Mouse (Mus musculus): ENCODE measurements around the gene Ttc26.

Ttc26 gene

GRCm38 (mm10) chr6:38381129-38381771 lies at the start of gene Ttc26:
Ttc26 (plus strand) TSS chr6:38381469.
- peak; percentile 87 to 92 for DNase-seq

- DNase-seq = no peak
Observed at GRCm38 (mm10) chr6:38335264-38335663, 46.0 kb upstream of the Ttc26 start.

- DNase-seq = no peak
Observed at GRCm38 (mm10) chr6:38337166-38337705, 44.0 kb upstream of the Ttc26 start.

- DNase-seq = no peak
Observed at GRCm38 (mm10) chr6:38337951-38338350, 43.3 kb upstream of the Ttc26 start.

GRCm38 (mm10) chr6:38339078-38339477 lies 42.2 kb upstream of the Ttc26 start:
- DNase-seq = no peak

GRCm38 (mm10) chr6:38341751-38342665 lies 39.3 kb upstream of the Ttc26 start:
- DNase-seq = no peak

- no peak for DNase-seq
Observed at GRCm38 (mm10) chr6:38342666-38342992, 38.6 kb upstream of the Ttc26 start.

- DNase-seq = no peak
Observed at GRCm38 (mm10) chr6:38343581-38343980, 37.7 kb upstream of the Ttc26 start.

- DNase-seq = no peak
Observed at GRCm38 (mm10) chr6:38344006-38344670, 37.1 kb upstream of the Ttc26 start.

- peak; percentile 32 to 48 for DNase-seq
Observed at GRCm38 (mm10) chr6:38345796-38346195, 35.5 kb upstream of the Ttc26 start.

- DNase-seq = no peak
Observed at GRCm38 (mm10) chr6:38347875-38348274, 33.4 kb upstream of the Ttc26 start.

GRCm38 (mm10) chr6:38348811-38349453 lies 32.3 kb upstream of the Ttc26 start:
- DNase-seq = no peak

GRCm38 (mm10) chr6:38349806-38350205 lies 31.5 kb upstream of the Ttc26 start:
- no peak for DNase-seq

- DNase-seq = no peak
Observed at GRCm38 (mm10) chr6:38351930-38352329, 29.3 kb upstream of the Ttc26 start.

GRCm38 (mm10) chr6:38352451-38352850 lies 28.8 kb upstream of the Ttc26 start:
- peak in 1 of 2 experiments; percentile 12 for DNase-seq

- no peak for DNase-seq
Observed at GRCm38 (mm10) chr6:38353181-38353580, 28.1 kb upstream of the Ttc26 start.

GRCm38 (mm10) chr6:38353811-38354722 lies 27.2 kb upstream of the Ttc26 start, which contains the start of gene Zc3hav1:
Zc3hav1 (minus strand) TSS chr6:38354603.
- peak; percentile 76 to 86 for DNase-seq

- no peak for DNase-seq
Observed at GRCm38 (mm10) chr6:38354723-38355353, 26.4 kb upstream of the Ttc26 start.

- no peak for DNase-seq
Observed at GRCm38 (mm10) chr6:38355354-38355823, 25.9 kb upstream of the Ttc26 start.

GRCm38 (mm10) chr6:38355862-38356261 lies 25.4 kb upstream of the Ttc26 start:
- DNase-seq = no peak
